Mouse (Mus musculus) testis, adult 10 weeks (tissue): ENCODE data around the gene Spin2f. TPM values are rescaled to one million over a fixed set of nuclear protein-coding genes. Genes with fewer than 3 reads are reported as not detected.

Experiments
- polyA plus RNA-seq: library from polyadenylated mRNA; stranded (reverse); fragments of 350-450 nt; fragmentation: Illumina TruSeq; extraction: RNeasy Lipid Tissue Mini Kit (QIAGEN cat#74804); gene quantifications from one replicate; pipeline ENCODE4 v1.2.3, GENCODE M21; 2014; ENCODE audit warnings: low read depth, low replicate concordance

Spin2f gene
- 1.3 TPM for polyA plus RNA-seq

GRCm38 (mm10) chrX:31253594-31253993, at the start of gene Spin2f:
TSS of gene Spin2f (plus strand) at chrX:31253894.

Other genes starting within 250 kb of the Spin2f start
- gene Btbd35f29, start 136.2 kb upstream of the Spin2f start, polyA plus RNA-seq: 3.6 TPM
- 0.15 TPM for gene Btbd35f26, start 82.6 kb downstream of the Spin2f start, polyA plus RNA-seq
- gene Btbd35f19, start 130.0 kb downstream of the Spin2f start, polyA plus RNA-seq: 4.6 TPM